Mouse (Mus musculus) brown adipose tissue, adult 24 weeks (tissue): ENCODE results near the gene Ppp1r10. TPM values are rescaled to one million over a fixed set of nuclear protein-coding genes. Genes with fewer than 3 reads are reported as not detected.
"Not testable (repeated sequence)": the region's sequence is repeated elsewhere in the genome, so short reads cannot be mapped to it uniquely, and the experiment has no call there.

ENCODE experiments used
- H3K27ac ChIP-seq: fragments of 200-500 bp; replicated peaks from 2 replicates; pipeline ENCODE4 v1.5.1; 2012; ENCODE audit warnings: low read depth, mild to moderate bottlenecking, low read length
- H3K4me1 ChIP-seq: fragments of 200-500 bp; 2 replicates; pipeline ENCODE4 v1.6.1; 2012; ENCODE audit warnings: low read length, mixed read lengths; ENCODE audit not compliant: control insufficient read depth, insufficient read depth, insufficient read length
- H3K4me3 ChIP-seq: fragments of 200-500 bp; 2 replicates; pipeline ENCODE4 v1.5.1; 2012; ENCODE audit warnings: low read depth, mild to moderate bottlenecking, low read length, moderate library complexity; ENCODE audit not compliant: insufficient read depth
- polyA plus RNA-seq: library from polyadenylated mRNA; stranded (reverse); fragments of >200 nt; gene quantifications from 2 replicates; pipeline ENCODE4 v1.2.4, GENCODE M21; 2012; ENCODE audit not compliant: missing spikeins, insufficient read depth, insufficient read length

Ppp1r10 gene
- polyA plus RNA-seq, 1 experiment = 49.3 TPM

DNA sequence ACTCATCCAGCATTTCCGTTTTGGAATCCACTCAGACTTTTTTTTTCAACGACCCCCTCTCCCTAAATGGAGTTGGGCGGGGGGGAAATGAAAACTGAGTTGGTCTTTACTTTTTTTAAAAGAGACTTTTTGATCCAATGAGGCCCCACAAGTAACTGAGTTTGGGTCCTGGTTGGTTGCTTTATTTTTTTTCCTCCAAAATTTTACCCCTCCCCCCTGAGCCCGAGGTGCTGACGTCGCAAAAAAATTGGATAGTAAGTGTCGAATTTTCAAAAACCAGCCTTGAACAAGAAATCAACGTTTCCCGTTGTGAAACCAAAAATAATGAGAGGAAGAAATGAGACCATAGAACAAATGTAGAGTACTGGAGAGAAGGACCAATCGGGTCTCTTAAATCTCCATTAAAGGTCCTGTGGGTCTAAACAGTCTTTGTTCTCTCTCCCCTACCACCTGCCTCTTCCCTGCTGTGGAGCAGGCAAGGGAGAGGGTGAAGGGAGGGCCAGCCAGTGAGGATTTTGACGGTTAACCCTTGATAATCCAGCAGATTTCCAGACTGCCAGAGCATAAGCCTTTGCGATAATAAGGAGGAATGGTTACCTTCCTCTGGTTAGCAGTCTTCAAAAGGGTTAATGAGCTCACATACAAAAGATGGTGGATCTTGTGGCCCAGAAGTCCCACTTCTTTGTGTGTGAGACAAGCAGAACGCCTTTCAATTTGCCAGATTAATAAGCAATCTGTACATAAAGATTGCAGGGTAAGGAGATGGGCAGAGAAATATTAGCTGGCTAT is 1.4 kb downstream of the Ppp1r10 start:
- Histone ChIP-seq H3K27ac (peak overlapping the region; percentile 98), H3K4me1 (no peaks in the 10 kb centered on the region; the same call in 1 of the 2 replicates), H3K4me3 (peak overlapping the region; percentile 81)

DNA sequence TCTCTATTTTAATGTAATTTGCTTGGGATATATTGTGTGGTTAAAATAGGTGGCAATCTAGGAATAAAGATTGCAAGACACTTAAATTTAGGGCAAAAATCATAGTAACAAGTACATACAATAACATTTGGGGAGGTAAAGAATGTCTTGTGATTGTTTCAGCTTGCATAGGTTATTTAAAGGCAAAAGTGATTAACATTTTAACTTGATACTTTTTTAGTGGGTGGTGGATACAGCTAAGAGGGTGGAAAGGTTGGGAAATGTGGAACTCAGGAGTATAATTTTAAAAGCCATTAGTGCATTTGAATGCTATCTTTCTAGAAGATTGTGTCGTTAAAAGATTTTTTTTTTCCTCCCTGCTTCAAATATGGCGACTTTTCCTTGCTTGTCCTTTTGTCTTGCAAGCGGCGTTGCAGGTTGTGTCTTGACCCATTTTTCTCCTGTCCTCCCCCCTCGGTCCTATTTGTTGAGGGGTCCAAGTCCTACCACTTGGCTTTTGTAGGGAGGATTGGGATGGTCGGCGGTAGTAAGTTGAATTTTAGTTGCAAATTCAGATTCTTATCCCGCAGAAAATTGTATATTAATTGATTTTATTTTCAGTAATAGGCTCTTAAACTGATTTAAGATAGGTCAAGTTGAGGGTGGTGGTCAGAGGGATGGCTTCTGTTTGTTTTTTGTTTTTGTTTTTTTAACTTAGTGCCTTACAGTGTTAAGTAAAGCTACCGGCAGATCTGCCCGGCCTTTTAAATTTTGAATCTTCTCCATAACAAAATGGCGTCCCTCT is 2.2 kb downstream of the Ppp1r10 start:
- peak overlapping the region; percentile 89 for H3K4me3 ChIP-seq
- no peaks in the 10 kb centered on the region; the same call in 1 of the 2 replicates for H3K4me1 ChIP-seq
- H3K27ac ChIP-seq = peak overlapping the region; percentile 98

DNA sequence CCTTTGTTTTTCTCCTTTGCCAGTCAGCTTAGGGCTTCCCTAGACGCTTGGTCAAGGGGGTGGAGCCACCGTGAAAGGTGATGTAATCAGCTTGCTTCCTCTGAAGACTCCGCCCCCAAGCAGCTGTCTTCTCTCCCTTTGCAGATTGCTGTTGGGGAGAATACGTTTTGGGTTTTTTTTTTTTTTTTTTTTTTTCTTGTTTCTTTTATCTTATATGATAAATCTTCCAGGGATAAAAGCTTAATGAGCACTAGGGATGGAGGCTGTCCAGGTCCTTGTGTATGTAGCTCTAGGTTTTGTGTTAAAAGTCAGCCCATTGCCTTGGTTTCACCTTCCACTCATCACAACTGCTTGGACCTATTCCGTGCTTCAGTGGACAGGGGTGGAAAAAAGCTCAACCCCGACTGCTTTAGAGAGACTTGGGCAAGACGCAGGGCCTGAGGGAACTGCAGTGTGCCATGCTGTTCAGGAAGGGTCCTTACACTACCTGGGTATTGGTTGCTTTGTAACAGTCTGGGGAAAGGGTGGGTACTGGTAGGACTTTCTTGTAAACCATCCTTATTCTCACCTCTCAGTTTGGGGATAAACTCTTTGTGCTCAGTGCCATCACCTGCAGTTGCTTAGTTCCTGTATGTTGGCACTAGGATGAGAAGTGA is 3.0 kb downstream of the Ppp1r10 start:
- H3K4me3 ChIP-seq = peak overlapping the region; percentile 89
- peak overlapping the region; percentile 57 for H3K27ac ChIP-seq
- no peaks in the 10 kb centered on the region; the same call in 1 of the 2 replicates for H3K4me1 ChIP-seq

DNA sequence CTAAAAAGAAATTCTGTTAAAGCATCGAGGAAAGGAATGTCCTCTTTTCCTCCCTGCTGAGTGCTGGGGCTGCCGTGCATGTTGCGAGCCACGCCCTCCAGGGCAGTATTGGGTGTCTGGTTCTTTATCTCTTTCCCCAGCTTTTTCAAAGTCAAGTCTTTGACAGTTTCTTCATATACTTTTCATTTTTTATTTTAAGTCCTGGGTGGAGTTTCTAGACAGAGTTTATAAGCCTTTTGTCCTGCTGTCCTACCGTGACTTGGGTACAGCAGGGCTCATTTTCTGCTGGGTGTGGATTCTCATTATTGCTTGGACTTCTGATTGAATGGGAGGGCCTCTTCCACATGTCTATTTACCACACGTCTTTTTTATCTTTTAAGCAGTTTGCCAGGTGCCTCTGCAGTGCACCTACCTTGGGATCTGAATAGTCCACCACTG is 3.6 kb downstream of the Ppp1r10 start:
- peak overlapping the region; percentile 33; the same call in 1 of the 2 replicates for H3K4me3 ChIP-seq

DNA sequence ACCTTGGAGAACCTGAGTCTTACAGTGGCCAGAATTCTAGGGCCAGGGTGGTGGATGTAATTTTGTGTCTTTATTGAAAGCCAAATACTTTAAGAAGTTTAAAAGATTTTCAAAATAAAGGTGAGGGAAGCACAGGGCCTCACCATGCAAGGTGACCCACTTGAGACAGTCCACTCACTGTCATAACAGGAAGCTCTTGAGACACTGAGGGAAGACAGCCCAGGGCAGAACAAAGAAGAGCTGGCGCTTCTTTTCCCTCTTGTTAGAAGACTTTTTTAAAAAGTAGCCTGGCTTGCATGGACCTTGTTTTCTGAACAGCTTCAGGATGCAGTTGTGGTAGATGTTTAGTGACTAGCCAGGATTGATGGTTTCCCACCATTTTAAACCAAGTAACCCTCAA is 4.2 kb downstream of the Ppp1r10 start:
- Histone ChIP-seq H3K4me3 (no peak overlapping the region), H3K4me1 (no peaks in the 10 kb centered on the region; the same call in 1 of the 2 replicates), H3K27ac (0 out of 2 replicates have a peak overlapping the region, but pooled peaks have one; percentile 57)

More for the DNA sequence above, 3.6 kb downstream of the Ppp1r10 start:
- Histone ChIP-seq H3K27ac (peak overlapping the region; percentile 57), H3K4me1 (no peaks in the 10 kb centered on the region; the same call in 1 of the 2 replicates)

DNA sequence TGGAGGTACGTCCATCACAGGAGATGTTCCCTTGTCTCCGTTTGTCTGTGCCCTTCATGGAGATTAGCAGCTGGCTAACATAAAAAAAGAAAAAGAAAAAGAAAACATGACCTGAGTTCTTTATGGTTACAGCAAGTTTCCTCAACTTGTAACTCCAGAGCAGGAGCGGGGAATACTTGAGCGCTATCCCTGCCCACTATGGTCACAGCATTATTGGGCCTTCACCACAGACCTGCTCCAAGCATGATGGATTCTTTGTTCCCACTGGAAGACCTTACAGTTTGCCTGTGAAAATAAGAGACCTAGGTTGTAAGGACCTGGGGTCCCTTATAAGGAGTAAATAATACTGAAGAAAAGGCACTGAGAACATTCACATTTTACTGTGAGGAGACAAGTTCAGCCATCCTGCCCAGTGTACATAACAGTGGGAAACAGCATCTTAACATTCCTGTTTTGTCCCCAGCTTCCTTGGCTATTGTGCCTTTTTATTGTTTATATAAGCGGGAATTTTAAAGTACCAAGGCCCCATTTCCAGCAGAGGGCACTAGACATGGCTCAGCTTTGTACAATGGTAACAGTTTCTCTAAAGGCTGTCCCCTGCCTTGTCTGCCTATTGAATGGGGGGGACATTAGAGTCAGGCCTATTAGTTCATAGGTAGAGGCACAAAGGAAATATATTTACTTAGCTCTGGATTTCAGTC is 4.8 kb downstream of the Ppp1r10 start:
- Histone ChIP-seq H3K4me3 (no peak overlapping the region), H3K27ac (no peak overlapping the region)

DNA sequence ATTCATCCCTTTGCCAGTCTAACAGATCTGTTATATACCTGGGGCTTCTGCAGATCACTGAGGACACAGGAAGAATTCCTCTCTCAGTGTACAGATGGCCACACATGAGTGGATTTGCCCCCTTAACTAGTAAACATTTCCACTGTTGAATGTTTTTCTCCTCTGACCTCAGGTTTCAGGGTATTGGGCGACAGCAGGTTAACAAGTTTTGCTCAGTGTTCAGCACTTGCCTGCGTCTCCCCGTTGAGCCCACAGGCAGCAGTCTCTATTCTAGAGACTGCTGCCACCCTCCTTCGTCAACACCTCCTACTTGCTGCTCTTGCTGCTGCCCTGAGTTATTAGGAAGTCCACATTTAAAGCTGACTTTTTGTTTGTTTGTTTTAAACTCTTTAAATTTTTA is 5.5 kb downstream of the Ppp1r10 start:
- H3K27ac ChIP-seq = no peak overlapping the region; the same call in 1 of the 2 replicates
- H3K4me3 ChIP-seq = no peak overlapping the region
- H3K4me1 ChIP-seq = no peaks in the 10 kb centered on the region; the same call in 1 of the 2 replicates

More for the DNA sequence above, 4.8 kb downstream of the Ppp1r10 start:
- no peaks in the 10 kb centered on the region; the same call in 1 of the 2 replicates for H3K4me1 ChIP-seq

DNA sequence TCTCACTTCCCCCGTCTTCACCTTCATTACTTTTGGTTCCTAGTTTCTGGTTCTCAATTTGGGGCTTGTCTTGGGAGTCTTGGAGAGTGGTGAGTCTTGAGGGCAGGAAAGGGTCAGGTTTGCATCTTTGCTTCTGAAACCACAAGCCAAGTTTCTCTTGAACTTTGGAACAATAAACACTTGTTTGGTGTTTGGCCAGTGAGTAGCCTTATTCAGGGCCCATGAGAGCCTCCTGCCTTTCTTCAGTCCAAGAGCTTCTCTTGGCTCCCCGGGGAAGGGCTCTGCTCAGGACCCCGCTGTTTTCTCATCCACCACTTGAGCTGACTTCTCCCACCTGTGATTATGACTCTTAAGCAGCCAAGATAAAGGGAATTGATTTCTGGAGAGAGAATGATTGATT is 6.3 kb downstream of the Ppp1r10 start:
- Histone ChIP-seq H3K4me3 (no peak overlapping the region), H3K27ac (no peak overlapping the region), H3K4me1 (no peaks in the 10 kb centered on the region; the same call in 1 of the 2 replicates)

DNA sequence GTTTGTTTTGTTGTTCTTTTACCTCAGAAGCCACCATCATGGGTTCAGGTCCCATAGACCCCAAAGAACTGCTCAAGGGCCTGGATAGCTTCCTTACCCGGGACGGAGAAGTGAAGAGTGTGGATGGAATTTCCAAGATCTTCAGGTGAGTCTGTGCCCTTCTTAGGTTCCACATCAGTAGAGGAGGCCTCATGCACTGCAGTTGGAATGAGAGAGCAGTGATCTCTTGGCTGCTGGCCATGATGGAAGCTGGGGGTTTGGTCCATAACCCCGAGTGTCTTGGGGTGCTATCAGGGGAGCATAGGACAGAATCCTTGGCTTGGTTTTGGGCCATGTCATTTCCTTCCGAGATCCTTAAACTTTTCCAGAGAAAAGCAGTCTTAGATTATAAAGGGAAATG is 7.0 kb downstream of the Ppp1r10 start:
- Histone ChIP-seq H3K27ac (no peak overlapping the region), H3K4me3 (no peak overlapping the region), H3K4me1 (no peaks in the 10 kb centered on the region; the same call in 1 of the 2 replicates)

DNA sequence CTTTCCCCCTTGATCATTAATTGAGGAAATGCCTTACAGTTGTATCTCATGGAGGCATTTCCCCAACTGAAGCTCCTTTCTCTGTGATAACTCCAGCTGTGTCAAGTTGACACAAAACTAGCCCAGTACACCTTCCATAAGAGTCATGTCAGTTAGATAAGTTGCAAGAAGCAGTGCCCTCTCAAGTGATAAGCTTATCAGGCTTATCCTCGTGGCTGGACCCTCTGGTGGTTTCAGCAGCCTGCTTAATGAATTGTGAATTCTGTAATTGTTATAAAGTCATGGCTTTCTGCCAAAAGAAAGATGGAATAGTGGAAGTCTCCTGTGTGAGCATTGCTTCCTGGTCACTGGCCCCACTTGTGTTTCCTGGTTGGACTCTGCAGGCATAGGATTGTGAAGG is 11.2 kb downstream of the Ppp1r10 start:
- H3K27ac ChIP-seq = no peak overlapping the region
- no peaks in the 10 kb centered on the region for H3K4me1 ChIP-seq
- H3K4me3 ChIP-seq = no peak overlapping the region

DNA sequence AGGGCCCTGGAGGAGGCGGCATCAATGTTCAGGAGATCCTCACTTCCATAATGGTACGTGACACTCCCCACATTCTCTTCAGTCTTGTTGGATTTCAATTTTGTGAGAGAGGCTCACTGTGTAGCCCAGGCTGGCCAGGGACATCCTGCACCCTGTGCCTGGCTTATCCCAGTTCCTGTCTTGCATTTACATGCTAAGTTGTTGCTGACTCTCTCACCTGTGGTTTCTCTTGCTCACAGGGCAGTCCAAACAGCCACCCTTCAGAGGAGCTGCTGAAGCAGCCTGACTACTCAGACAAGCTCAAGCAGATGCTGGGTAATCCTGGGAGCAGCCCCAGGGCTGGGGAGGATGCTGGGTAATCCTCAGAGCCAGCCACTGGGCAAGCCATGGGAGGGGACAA is 13.3 kb downstream of the Ppp1r10 start:
- Histone ChIP-seq H3K4me1 (no peaks in the 10 kb centered on the region), H3K4me3 (no peak overlapping the region), H3K27ac (no peak overlapping the region)

DNA sequence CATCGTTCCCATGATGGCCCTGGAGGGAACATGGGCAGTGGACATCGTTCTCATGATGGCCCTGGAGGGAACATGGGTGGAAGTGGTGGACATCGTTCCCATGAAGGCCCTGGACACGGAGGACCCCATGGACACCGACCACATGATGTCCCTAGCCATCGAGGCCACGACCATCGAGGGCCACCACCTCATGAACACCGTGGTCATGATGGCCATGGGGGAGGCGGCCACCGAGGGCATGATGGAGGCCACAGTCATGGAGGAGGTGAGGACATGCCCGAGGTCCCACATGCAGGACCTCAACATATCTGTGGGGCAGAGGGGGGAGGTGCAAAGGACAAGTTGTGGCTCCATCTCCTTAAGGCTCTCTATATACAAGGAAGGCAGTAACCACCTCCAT is 14.4 kb downstream of the Ppp1r10 start:
- H3K27ac ChIP-seq = no peak overlapping the region
- no peak overlapping the region for H3K4me3 ChIP-seq
- no peaks in the 10 kb centered on the region for H3K4me1 ChIP-seq

DNA sequence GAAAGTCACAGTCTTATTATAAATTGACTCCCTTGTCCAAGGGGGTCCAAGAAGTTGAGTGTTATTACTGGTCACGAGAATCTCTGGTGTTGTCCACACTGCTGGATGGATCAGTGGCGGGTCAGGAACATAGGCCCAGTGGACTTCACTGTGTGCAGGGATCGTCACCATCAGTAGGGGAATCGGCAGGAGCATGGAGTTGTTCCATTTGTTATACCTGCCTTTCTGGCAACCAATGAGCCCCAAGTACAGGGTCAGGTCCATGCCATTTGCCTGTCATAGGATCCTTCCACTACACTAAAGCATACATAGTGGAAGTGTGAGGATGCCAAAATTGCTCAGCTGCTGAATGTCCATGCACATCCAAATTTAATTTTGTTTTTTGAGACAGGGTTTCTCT is 16.4 kb downstream of the Ppp1r10 start:
- Histone ChIP-seq H3K4me3 (no peak overlapping the region), H3K4me1 (no peaks in the 10 kb centered on the region), H3K27ac (no peak overlapping the region)

DNA sequence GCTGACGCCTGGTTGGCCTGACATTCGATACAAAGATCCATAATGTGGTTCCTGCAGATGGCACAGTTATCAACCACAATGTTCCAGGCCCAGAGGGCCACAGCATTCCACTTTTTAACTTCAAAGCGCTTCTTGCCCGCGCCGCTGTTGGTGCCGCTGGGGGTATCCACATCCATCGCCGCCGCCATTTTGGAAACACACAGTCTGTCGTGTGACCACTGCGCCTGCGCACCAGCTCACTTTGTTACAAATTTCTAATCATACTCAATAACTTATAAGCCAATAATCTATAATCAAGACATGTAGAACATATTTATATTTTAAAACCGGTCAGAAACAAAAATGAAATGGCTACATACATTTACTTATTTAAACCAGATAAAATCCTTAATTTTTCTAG is 19.5 kb downstream of the Ppp1r10 start:
- H3K4me1 ChIP-seq, H3K27ac ChIP-seq, H3K4me3 ChIP-seq: not testable (repeated sequence)
